Mouse (Mus musculus): ENCODE measurements around the gene Lgals9.
A peak's percentile ranks its signal among the peaks of the same experiment; 100 is the strongest.

Lgals9 gene

DNA sequence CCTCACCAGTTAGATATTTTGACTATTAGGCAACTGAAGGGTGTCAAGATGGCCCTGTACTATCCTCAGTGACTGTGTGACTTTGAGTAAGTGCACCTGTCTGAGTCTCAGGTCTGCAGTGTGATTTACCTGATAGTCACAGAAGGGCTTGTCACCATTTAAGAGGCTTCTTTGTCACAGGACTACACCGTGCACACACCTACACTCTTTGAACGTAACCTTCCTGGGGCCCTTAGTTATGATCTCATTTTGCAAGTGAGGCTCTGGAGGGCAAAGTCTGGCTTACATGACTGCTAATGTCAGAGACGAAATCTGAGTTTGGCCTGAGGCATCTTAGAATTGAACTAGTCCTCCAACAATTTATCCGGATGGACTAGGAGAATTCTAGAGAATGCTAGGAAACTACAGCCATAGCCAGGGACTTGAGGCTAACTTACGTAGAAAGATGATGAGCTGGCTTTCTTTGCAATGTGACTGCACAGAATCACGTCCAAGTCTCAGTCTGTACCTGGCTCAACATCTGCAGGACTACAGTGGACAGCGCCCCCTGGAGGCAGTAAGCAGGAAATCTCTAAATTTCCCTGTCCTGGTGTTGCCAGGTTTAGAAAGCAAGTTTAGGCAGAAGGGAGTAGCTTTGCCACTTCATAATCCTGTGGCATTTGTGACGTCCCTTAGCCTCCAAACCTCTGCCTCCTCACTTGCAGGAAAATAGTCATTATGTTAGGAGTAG, 61.9 kb downstream of the Lgals9 start:
- DNase-seq (ENCODE audit: low spot score in 2 of 2), result peak in 1 of 2 experiments; percentile 23

DNA sequence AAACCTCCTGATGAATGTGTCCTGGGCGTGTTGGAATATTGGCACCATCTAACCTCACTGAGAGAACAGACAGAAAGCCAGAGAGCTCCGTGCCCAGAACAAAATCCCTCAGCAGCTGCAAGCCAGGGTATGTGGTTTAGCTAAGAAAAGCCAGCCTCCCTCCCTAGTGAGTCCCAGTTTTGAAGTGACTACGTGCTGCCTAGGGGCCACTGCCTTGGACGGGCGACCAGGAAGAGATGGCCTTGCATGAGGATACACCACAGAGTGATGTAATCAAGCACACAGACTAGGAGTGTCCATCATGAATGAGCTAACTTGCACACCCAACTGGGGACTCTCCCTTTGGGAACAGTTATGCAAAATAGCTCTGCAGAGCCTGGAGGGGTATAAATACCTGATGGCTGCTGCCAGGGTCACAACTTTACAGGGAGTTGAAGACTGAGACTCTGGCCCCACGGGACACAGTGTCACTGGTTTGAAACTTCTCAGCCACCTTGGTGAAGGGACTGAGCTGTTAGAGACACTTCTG, 64.3 kb downstream of the Lgals9 start, which contains the start of gene Nos2:
TSS of gene Nos2 (plus strand) at position 377 of the 529 bp plus-strand sequence.
- DNase-seq (ENCODE audit: low spot score in 2 of 2), result no peak

DNA sequence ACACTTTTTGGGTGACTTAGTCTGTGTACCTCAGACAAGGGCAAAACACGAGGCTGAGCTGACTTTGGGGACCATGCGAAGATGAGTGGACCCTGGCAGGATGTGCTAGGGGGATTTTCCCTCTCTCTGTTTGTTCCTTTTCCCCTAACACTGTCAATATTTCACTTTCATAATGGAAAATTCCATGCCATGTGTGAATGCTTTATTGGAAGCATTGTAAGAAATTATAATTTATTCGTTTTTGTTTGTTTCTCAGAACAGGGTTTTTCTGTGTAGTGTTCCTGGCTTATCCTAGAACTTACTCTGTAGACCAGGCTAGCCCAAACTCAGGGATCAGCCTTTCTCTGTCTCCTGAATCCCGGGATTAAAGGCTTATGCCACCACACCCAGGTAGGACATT, 65.0 kb downstream of the Lgals9 start:
- DNase-seq (ENCODE audit: low spot score in 2 of 2), result no peak

DNA sequence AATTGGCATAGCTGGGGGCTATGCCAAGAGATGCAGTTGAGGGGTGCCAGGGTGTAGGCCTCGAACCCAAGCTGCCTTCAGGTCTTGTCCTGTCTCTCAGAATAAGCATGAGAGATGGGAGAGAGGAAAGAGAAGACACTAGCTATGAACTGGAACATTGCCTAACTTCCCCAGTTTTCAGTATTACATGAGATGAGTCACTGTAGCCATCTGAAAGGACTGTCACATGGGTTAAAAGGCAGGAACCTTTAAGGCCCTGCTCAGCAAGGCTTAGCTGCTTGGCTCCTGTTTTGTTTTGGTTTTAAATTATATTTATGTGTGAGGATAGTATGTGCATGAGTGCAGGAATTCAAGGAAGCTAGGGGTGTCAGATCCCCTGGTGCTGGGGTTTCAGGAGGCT, 68.3 kb downstream of the Lgals9 start:
- no peak for DNase-seq (ENCODE audit: low spot score in 2 of 2)

DNA sequence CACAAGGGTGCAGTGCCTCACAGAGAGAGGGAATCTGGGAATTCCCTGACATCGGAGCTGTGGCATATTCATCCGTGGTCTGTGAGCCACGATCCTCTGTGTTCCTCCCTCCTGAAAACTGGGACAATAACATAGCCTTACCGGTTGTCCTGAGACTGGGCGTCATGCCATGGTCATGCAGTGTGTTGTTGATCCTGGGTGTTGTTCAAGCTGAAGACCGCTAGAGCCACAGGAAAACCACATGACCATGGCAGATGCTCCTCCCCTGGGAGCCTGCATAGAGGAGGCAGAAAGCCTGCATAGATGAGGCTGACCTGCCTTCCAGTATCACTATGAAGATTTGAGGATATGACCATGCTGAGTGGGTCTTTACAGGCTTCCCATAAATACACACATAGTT, 69.3 kb downstream of the Lgals9 start:
- DNase-seq (ENCODE audit: low spot score in 2 of 2), result no peak
